Mouse (Mus musculus): Measurements from ENCODE around the gene Map3k9. TPM values are rescaled to one million over a fixed set of nuclear protein-coding genes. Genes with fewer than 3 reads are reported as not detected.

Gene Map3k9
- total RNA-seq, 2 experiments from 2014 or later, result 29.7 to 34.6 TPM

DNA sequence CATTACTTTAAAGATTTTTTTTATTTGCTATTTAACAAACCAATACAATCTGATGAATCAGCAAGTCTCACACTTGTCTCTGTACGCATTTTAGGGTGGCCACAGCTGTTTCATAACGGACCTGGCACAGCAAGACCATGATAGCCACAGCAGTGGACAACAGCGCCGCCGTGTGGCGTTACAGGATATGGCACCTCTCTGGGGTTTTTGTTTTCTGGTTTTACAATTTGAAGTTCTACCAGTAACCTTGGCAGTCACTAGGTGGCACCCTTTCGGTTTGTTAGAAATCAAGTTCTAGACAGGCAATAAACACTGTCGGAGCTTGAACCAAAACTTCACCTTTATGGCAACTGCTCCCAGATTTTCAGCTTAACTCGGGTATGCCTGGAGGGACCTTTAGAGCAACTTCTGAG is 7.7 kb upstream of the Map3k9 start:
- DNase-seq (ENCODE audit: extremely low spot score in 1 of 2, low spot score in 1 of 2), result peak; percentile 94

DNA sequence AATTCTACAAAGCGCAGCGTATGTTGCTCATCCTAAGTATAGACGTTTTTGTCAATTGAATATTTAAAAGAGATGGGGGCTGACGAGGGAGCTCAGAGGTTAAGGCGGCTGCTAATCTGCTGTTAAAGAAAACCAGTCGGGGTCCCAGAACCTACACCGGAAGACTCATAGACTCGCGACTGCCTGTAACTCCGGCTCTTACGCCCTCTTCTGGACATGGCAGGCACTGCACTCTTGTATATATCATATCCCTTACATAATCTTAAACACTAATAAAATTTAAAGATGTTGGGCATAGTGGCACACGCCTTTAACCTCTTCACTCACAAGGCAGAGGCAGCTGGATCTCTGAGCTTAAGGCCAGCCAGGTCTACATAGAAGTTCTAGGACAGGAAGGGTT is 6.3 kb upstream of the Map3k9 start:
- DNase-seq (ENCODE audit: extremely low spot score in 1 of 2, low spot score in 1 of 2), result no peak

DNA sequence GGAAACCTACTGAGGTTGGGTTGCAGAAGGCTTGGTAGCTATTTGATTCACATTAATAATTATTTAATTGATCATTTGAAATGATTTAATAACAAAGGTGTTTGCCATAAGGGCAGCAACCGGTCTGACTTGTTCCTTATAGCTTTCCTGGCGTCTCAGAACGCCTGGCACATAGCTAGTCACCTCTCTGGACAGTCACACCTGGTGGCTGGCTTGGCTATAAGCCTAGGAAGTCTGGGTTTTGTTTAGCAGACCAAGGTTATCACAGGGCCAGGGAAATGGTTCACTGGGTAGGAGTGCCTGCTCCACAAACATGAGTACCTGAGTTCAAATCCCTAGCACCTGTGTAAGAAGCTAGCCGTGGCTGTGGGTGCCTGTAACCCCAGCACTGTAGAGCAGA is 2.3 kb upstream of the Map3k9 start:
- DNase-seq (ENCODE audit: extremely low spot score in 1 of 2, low spot score in 1 of 2), result no peak

DNA sequence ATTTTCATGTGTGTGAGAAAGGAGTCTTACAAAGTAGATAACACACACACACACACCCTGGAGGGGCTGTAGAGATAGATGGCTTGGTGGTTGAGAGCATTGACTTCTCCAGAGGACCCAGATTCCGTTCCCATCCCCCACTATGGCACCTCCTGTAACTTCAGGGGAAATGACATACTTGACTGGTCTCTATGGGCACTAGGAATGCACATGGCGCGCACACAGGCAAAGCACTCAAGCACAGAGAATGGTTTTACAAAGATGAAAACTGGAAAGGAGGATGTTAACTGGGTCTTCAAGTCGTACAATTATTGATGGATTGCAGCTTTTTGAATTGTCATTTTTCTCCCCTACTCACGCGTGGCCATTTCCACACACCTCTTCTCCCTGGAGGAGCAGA is 1.6 kb upstream of the Map3k9 start:
- no peak for DNase-seq (ENCODE audit: extremely low spot score in 1 of 2, low spot score in 1 of 2)

DNA sequence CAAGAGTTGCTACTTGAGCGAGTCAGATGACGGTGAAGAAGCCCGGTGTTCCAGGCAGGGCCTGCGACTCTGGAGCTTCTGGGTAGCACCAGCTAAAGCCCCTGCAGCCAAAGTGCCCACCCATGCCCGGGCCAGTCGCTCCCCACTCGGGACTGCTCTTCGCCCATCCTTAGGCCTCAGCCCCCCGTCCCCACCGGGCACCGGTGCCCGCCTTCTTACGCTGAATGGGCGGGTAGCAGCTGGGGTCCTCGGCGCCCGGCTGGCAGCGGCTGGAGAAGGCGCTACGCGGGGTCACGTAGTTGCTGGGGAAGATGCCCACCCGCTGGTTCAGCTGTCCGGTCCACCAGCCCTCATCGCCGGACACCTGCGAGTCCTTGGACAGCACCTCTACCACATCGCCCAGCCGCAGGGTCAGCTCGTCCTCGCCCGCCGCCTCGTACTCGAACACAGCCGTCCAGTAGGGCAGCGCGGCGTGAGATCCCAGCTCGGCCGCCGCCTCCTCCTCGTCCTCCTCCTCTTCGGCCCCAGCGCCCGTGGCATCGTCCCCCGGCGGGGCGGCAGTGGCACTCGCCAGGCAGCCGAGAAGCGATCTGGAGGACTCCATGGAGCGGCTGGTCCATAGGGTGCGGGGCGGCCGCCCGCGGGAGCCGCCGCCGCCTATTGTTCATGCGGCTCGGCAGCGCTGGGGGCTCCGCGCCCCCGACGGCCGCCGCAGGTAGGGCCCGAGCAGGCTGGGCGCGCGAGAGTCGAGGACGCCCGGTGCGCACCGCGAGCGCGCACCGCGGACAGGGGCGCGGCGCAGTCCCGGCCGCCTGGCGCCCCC is 493 bp downstream of the Map3k9 start:
- peak; percentile 18 to 39 for DNase-seq (ENCODE audit: extremely low spot score in 1 of 2, low spot score in 1 of 2)

DNA sequence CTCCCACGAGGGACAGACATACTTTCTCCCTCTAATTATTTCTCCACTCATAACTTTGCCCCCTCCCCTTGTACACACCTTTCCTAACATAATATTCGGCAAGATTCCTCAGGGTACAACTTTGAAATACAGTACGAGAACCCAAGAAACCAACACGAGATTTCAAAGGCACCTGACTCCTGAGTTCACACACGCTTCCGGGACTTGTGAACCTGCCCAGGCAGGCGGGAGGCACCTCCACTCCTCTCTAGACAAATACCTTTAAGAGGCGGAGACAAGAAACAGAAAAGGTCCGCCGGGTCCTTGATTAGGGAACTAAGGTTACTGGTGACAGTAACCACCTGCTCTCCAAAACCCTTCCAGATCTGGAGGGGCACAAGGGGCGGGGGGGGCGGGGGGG is 1.1 kb downstream of the Map3k9 start:
- DNase-seq (ENCODE audit: extremely low spot score in 1 of 2, low spot score in 1 of 2), result no peak

DNA sequence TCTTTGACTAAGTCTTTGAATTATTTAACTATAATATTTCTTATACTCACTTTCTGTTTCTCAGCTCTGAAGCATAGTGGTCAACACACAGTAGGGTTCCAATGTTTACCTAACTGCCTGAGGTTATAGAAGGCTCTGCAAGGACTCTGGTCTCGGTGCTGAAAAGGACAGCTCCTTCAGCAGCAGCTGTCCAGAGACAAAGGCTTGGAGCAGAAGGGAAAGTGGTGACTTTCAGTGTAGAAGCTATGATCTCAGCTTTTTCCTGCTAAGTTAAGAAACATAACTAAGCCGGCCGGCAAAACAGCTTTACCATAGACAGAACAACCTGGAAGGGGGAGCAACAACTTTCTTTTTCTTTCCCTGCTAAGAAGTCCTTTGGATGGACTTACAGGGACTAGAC is 4.8 kb downstream of the Map3k9 start:
- no peak for DNase-seq (ENCODE audit: extremely low spot score in 1 of 2, low spot score in 1 of 2)

DNA sequence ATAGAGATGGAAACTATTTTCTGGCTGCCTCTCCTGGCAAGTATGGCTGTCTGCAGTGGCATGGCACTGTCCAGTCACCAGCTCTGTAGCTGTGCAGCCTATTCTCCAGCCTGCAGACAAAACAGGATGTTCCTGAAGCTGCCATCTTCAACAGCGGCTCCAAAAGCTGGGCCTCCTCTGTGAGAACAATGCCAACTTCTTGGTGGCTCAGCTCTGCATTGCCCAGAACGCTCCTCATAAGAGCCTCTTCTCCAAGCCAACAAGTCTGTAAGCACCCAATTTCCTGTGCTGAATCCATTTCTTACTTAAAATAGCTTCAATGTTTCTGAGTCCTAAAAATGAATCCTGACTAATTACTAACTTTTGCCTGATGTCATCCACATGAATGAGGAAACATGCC is 5.3 kb downstream of the Map3k9 start:
- DNase-seq (ENCODE audit: extremely low spot score in 1 of 2, low spot score in 1 of 2), result no peak

DNA sequence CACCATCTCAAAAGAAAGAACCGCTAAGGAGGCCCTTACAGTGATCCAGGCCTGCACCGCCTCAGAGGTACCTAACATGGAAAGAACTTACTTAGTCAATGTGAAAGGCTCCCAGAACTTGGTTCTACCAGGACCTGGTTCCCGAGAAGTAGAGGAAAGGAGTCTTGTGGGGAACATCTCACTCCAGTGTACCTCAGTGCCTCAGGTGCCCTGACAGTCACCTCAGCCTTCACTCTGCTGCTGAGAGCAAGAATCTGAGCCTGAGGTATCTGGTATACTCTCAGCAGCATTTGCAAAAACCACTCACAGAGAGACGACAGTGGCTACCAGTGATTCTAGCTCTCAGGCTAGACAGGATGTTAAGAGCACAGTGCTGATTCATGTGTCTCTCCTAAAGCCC is 6.8 kb downstream of the Map3k9 start:
- no peak for DNase-seq (ENCODE audit: extremely low spot score in 1 of 2, low spot score in 1 of 2)

DNA sequence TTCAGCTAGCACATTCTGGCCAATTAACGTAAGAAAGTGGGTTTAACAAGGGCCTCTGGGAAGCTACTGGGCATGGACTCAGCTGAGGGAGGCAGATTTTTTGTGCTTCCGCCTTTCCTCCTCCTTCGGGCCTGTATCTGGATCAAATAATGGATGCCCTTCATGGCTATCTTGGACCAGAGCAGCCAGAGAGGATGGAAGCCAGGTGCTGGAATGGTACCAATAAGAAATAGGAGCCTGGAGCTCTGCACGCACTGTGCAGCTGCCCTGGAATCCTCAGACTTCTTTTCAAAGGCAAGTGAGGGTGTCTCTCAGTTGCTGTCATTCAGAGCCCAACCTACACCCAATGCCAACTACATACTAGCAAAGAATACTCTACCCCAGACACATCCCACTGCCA is 11.5 kb downstream of the Map3k9 start:
- DNase-seq (ENCODE audit: extremely low spot score in 1 of 2, low spot score in 1 of 2), result no peak

DNA sequence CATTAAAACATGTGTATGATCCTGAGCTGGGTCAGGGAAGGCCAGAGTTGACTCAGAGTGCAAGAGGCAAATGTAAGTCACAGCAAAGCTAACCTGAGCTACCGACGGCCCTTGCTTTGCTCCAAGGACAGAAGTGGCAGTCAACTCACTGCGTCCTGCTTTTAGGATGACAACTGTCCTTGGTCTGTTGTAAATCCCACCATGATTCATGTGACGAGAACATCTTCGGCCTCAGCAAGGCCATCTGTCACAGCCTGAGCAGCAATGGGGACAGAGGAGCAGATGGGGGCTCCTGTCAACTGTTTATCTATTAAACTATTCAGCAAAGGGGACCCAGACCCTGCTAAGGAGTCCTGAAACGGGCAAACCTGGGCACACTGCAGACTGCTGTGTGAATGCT is 15.6 kb downstream of the Map3k9 start:
- no peak for DNase-seq (ENCODE audit: extremely low spot score in 1 of 2, low spot score in 1 of 2)

DNA sequence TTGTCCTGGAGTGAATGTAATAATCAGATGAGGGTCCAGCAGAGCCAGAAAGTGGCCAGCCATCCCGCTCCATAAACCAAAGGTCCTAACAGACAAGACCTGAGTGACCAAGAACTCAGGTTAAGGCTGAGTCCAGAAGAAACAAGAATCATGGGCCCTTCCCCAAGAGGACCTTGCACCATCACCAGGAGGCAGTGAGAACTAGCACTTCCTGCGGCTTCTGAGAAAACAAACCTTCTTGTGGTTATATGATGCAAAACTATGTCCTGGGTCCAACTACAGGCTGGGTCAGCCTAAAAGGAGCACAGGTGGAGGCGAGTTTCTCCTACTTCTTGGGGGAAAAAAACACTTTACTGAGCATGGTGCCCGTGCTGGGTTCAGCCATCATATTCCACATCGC is 16.6 kb downstream of the Map3k9 start:
- DNase-seq (ENCODE audit: extremely low spot score in 1 of 2, low spot score in 1 of 2), result no peak

DNA sequence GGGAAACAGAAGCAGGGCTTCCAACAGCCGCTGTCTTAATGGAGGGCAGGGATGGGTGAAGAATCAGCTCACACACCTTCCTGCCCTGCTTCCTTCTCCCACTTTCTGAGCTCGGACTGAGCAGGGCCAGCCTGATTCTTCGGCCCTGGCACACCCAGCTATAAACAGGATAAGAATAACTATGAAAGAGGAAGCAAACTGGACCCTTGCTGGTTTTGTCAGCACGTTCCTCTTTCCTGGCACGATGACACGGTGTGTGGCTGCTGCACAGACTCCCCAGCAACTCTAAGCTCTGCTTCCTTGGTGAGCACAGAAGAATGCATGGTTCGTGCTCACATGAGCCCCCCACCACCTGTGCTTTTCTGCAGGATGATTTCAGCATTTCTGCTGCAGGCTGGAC is 26.3 kb downstream of the Map3k9 start:
- no peak for DNase-seq (ENCODE audit: extremely low spot score in 1 of 2, low spot score in 1 of 2)

DNA sequence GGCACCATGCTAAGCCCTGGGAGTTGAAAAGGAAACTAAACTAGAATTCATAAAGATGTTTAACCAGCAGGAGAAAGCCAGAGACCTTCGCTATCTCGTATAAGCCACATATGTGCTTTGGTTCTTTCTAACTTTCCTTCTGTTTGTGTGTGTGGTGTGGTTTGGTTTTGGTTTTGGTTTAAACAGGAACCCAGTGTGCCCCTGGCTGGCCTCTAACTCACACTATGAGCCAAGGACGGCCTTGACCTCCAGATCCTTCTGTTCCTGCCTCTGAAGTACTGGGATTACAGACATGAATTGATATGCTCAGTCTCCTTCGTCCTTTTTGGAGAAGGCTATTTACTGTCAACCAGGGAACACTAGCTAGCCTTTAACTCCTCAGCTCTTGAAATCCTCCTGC is 29.9 kb downstream of the Map3k9 start:
- DNase-seq (ENCODE audit: extremely low spot score in 1 of 2, low spot score in 1 of 2), result no peak

DNA sequence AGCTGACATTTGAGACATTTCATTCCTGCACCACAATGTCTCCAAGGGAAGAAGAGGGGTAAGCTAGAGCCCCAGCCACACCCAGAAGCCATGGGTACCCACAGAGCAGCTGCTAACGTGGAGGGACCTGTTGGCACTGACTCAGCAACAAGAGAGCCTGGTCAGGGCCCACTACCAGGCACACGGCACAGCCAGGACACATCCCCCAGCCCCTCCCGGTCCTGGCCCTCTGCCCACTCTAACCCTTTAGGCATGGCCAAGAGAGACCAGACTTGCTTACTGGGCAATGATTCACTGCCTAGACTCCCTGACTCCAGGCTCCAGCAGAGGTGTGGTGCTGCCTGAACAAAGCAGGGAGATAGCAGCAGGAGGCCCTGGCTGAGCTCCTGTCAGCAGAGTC is 32.1 kb downstream of the Map3k9 start:
- no peak for DNase-seq (ENCODE audit: extremely low spot score in 1 of 2, low spot score in 1 of 2)

DNA sequence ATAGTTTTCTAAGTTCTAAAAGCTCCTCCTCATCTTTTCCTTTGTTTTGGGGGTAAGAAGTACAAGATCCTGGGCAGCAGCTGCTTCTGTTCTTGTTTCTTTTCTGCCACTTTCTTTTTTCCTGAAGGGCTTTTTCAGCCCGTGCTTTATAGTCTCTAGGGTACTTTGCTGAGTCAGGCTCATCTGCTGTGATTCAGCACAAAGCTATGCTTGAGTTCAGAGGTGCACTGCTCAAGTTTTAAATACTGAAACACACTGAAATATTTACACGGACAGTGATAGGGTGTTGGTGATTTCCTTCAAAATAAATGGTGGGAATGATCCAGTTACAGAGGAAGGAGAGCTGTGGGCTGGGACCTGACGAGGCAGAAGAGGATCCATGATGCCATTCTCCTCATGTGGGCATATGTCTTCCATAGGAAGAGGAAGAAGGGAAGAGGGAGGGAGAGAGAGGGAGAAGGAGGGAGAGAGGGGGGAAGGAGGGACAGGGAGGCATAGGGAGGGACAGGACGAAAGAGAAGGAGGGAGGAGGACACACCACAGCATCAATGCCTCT is 32.9 kb downstream of the Map3k9 start:
- no peak for DNase-seq (ENCODE audit: extremely low spot score in 1 of 2, low spot score in 1 of 2)

DNA sequence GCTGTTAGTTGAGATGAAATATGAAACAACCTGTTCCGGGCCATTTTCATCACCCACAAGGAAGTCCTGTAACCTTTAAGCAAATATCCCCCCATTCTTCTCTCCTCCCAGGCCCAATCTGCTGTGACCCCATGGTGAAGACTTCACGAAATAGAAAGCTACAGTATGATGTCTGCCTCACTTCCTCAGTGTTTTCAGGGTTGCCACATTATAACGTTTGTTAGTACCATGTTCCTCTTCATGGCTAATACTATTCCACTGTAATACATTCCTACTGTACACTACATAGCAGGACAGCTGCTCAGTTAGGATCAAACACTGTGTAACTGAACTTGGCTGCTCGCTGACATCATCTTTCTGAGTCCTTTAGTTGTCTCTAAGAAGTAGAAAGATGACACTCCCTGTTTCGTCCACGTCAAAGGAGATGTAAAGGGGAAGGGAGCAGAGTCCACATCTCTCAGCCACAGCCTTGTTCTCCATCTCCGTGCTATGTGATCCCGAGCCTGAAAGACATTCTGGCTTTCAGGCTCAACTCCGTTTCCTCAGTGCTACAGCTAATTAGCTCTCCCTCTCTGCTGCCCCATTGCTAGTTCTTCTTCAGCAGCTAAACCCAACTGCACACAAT is 34.5 kb downstream of the Map3k9 start:
- no peak for DNase-seq (ENCODE audit: extremely low spot score in 1 of 2, low spot score in 1 of 2)

DNA sequence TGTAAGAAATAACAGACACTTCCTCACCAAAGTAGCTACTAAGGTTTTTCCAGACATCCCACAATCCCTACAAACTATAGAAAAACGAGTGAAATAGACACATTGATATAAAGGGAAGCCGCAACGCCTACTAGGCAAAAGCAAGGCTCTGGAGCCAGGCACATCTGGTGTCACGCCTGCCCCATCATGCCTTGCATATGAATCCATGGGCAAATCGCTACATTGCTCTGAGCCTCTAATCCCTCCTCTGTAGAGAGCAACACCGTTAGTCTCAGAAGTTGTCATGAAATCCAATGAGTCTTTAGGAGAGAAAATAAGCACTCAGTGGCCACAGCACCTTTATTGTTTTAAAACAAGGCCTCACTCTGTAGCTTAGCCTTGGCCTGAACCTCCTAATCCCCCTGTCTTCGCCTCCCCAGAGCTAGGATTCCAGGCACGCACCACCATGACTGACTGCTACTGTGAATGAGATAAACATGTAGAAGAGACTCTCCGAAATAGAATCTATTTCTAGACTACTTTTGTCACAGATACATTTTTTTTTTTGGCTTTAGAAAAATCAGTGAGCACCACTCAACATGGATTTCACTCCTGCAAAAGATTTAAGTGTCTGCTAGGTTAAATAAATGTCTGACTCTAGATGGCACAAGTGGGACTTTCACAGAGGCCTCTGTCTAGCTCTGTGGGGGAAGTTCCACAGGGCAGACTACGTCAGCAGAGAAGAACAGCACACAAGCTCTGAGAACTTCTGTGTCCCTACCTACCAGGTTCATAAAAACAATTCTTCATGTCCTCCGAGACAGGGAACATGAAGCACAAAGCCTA is 45.5 kb downstream of the Map3k9 start:
- DNase-seq (ENCODE audit: extremely low spot score in 1 of 2, low spot score in 1 of 2), result no peak

DNA sequence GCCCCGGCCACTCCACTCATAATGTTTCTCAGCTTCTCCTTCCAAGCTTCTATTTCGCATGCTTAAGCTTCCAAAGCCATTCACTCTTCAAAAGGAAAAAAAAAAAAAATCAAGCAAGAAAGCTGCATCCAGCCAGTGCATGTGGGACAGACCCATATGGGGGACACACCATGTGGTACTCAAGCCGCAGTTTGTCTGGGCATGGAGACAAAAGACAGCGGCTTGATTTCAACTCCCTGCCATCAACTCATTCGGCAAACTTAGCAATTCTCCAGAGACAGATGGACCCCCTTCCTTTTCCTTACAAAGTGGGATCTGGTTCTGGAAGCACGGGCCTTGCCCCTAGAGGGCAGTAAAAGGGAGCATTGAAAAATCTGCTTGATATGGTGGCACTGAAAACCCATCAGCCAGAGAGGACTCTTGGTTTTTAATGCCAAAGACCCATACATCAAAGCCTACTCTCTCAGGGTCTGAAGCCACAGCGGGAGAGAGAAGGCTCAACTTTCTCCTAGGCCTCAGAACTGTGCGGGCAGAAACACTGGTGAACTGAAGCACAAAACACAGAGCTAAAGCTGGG is 54.6 kb downstream of the Map3k9 start:
- DNase-seq (ENCODE audit: extremely low spot score in 1 of 2, low spot score in 1 of 2), result no peak

DNA sequence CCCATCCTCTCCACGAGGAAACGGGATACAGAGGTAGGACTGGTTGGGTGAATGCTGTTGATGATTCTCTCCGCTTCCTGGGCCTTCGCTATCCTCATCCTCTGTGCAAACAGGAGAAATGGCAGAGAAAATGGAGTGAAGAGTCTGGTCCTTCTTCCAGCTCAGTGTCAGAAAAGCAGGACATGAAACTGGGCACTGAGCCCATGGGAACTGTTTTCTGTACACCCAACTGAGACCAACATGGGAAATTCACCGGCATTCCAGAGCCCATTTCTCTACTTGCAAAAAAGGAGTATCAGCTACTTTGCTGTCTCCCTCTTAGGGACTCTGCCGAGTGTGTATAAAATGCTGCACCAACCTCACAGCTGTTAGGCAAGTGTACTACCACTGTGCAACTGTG is 56.2 kb downstream of the Map3k9 start:
- no peak for DNase-seq (ENCODE audit: extremely low spot score in 1 of 2, low spot score in 1 of 2)

DNA sequence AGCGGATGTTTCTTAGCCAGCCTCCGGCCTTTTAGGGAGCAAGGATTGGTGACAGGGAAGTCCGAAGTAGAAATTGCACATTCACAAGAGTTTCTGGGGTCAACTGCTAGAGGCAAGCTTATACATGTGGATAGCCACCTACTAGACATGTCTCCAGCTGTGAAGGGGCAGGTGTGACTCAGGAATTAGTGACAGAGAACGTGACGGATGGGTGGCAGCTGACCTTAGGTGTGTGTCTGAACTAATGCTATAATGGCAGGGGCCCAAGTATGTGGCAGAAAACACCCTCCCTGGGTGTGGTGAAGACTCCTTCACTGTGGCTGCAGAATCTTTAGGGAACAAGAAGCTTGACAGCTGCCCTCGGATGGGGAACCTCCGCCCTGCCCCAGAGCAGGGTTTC is 57.6 kb downstream of the Map3k9 start:
- no peak for DNase-seq (ENCODE audit: extremely low spot score in 1 of 2, low spot score in 1 of 2)

Data from layer of hippocampus, postnatal 25 days (tissue).